Mouse (Mus musculus) cerebellum, postnatal 36 days (tissue): ENCODE measurements around the gene Atrn.

ENCODE experiments used
- DNase-seq, 2 experiments: peaks; one replicate each; pipeline ENCODE4 v3.0.0; 2021 to 2022; ENCODE audit warnings: mixed read lengths in 2 of 2

The Atrn gene

DNA sequence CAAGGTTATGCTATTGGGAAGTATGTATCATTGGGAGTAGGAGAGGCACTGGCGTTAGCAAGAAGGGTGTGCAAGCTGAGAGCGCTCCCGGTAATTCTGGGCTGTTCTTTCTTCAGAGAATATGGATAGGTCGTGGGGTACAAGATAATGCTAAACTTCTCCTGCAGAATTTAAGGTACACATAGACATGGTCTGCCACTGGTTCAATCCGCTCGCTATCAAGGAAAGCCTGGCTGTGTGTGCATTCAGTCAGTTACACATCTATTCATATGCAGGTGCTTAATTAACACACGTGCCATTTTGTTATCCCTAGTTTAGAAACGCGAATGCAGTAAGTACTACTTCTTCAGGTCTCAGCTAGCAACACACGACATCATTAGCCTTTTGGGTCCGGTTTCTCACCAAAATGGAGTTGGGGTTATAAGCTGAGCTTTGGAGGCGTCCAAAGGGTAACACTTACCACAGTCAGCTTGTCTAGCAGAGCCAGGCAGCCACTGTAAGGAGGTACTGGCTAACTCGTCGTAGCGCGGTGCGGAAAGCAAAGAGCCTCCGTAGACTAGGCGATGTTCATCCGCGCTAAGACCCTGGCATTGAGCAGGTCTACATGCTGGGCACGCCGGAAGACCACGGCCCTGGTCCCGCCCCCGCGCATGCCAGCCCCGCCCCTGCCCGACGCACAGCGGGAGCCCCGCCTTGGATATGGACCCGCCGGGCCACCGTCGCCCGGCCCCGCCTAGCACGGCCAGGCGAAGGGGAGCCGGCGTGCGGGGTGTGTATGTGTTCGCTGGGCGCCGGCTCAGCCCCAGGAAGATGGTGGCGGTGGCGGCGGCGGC is at the start of gene Atrn, which contains the start of gene 4930402H24Rik:
TSS of gene Atrn (plus strand) at position 745 of the 833 bp plus-strand sequence.
TSS of gene 4930402H24Rik (minus strand) at position 656 of the 833 bp plus-strand sequence.
- DNase-seq, result peak; percentile 94 to 96

GRCm38 (mm10) chr2:130862091-130862490 is 44.2 kb upstream of the Atrn start:
- no peak for DNase-seq

GRCm38 (mm10) chr2:130870916-130871315 is 35.4 kb upstream of the Atrn start:
- no peak for DNase-seq

DNA sequence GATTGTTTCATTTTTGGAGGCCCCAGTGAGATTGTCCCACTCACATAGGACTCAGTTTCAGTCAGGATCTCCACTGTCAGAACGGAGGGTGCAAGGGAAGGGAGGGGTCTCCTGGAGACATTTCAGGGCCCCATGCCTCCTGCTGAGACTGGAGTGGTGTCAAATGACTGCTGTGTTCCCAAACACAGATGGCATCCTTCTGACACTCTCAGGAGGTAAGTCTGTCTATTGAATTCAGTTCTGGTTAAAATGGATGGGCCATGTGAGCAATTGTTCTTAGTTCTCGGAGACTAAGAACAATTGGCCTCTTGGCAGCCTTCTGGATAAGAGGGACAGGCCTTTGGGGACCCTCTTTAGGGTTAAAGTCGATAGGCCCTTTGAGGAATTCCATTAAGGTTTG is 28.9 kb upstream of the Atrn start:
- no peak for DNase-seq

- DNase-seq, result no peak
Observed at GRCm38 (mm10) chr2:130886983-130887382, 19.3 kb upstream of the Atrn start.

DNA sequence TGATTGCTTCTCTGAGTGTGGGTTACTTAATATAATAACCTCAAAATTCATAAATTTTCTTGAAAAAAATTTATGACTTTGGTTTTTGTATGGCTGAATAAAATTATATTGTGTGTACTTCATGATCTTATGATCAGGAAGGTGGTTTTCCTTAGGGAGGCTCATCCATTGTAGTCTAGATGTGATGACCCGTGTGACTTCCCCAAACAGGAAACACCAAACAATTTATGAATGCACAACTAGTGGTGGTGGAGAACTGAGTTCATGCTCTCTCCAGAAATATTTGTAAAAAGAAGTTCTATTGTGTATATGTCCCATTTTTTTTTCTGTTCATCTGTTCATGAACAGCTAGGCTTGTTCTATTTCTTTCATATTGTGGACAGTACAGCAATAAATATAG is 18.8 kb upstream of the Atrn start:
- DNase-seq, result no peak

DNA sequence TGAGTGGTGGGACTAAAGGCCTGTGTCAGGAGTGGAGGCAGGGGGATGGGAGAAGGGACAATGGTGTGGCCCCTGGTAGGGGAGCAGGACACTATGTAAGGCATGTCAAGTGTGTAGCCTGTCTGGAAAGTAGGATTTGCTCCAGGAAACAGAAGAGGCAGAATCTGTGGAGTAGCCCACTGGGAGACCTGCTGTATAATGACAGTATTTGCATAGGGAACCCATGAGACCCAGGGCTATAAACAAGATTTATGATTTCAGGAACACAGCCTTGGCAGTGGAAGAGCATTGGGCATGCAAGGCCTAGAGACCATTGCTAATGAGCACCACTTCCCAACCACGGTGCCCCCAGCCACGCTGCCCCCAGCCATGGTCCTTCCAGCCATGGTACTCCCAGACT is 9.4 kb upstream of the Atrn start:
- no peak for DNase-seq

DNA sequence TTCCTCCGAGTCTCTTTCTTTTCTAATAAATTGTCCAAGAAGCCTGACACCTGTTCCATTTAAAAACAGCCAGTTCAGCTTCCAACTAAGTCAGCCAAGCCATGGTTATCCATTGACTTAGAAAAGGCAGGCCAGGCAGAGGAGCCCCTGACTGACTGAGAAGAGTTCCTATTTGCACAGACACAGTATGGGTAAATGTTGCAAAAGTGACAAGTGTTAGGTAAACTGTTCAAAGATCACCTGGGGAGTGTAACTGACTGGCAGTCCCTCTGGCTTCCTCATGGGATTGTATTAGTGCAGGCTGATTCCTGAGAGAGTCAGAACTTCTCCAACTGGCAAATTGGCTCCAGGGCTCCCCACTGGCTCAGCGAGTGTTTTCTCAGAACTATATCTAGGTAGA is 8.4 kb upstream of the Atrn start:
- no peak for DNase-seq

DNA sequence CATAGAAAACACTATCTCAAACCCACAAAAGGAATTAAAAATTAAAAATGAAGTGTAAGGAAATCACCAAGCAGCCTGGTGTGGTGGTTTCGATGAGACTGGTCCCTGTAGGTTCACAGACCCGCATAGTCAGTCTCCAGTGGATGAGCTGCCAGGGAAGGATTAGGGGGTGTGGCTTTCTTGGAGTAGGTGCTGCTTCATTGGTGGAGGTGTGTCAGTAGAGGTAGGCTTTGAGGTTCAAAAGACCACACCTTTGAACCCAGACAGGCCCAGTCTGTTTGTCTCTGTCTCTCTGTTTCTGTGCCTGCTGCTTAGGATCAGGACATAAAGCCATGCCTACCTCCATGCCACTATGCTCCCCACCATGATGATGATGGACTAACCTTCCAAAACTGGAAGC is 7.5 kb upstream of the Atrn start:
- DNase-seq, result no peak

- peak in 1 of 2 experiments; percentile 53 for DNase-seq
Observed at GRCm38 (mm10) chr2:130906584-130907315, 455 bp downstream of the Atrn start.

GRCm38 (mm10) chr2:130911691-130912090 is 5.4 kb downstream of the Atrn start:
- DNase-seq, result no peak

DNA sequence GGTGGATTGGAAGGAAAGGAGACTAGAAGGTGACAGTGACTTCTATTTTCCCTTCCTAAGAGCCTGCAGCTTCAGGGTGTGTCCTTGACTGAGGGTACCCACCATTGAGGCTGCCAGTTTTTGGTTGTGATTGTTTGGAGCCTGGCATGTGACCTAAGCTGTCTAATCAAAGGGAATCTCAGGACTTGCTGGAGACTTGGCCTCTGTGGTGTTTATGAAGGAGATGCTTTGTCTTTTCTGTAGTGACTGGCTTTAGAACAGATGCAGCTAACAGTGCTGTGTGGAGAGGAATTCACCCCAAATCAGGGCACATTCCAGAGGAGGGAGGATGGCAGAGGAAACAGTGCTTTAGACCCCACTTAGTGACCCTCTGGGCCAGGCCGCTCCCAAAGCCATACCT is 8.6 kb downstream of the Atrn start:
- DNase-seq, result no peak

DNA sequence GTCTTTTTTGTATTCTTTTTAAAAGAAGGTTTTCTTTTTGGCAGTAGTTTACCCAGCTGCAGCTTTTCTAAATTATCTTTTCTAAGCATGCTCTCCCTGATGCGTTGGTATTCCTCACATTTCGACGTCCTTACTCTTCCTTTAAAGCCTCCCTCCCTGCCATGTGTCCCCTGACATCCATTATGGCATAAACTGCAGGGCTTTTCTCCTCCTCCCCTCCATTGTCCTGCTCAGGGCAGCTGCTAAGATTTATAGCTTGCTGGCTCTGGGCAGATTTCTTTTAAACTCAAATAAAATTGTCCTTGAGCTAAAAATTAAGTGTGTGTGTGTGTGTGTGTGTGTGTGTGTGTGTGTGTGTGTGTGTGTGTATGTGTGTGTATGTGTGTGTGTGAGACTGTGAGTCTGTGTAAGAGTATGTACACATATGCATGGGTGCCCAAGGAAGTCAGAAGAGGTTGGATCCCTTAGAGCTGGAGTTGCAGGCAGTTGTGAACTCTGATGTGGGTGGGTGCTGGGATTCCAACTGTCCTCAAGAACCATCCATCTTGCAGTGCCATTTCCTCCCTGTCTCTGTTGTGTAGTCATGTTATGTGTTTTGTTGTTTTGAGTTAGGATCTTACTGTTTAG is 10.3 kb downstream of the Atrn start:
- DNase-seq, result no peak

DNA sequence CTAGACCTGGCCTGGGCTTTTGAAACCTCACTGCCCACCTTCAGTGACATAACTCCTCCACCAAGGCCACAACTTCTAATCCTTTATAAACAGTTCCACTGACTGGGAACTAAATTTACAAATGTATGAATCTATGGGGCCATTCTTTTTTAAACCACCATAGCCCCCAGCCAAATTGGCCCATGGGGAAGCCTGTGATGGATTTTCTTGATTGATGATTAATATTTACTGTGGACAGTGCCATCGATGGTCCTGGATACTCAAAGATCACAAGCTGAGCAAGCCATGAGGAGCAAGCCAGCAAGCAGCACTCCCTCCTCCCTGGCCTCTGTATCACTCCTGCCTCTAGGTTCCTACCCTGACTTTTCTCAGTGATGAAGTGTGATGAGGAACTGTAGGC is 11.4 kb downstream of the Atrn start:
- no peak for DNase-seq

DNA sequence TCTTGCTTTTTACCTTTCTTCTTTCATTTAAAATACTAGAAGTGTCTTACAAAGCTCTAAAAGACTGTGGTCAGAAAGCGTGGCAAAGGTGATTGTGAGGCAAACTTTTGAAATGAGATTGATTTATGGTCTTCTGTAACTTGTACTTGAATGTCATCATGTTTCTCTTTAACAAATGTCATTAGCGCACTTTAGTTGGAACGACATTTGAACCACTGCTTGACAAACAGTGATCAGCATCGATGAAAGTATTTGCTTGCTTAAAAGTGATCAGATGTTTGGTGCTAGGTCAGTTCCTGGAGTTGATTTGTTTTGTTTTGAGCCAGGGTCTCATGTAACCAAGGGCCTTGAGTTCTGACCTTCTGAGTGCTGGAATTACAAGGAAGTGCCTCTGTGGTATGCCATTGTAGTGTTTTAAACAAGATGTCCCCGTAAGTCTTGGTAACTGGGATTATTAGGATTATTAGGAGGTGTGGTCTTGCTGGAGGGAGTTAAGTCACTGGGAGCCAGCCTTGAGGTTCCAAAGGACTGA is 12.8 kb downstream of the Atrn start:
- no peak for DNase-seq

DNA sequence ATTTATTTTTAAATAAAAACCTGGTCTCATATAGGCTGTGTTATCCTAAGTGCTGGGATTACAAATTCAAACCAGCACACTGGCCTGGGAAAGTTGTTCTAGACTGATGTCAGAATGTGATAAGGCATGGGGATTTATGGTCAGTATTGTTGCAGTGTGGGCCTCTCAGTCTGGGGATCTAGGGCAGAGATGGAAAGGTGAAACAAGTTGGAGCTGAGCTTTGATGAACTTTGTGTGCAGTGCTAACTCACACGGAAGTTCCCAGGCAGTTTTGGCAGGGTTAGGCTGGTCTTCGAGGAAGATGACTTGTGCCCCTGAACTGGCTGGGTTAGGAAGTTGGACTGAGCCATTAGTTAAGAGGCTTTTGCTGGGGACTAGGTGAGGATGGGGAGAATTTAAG is 18.7 kb downstream of the Atrn start:
- no peak for DNase-seq

DNA sequence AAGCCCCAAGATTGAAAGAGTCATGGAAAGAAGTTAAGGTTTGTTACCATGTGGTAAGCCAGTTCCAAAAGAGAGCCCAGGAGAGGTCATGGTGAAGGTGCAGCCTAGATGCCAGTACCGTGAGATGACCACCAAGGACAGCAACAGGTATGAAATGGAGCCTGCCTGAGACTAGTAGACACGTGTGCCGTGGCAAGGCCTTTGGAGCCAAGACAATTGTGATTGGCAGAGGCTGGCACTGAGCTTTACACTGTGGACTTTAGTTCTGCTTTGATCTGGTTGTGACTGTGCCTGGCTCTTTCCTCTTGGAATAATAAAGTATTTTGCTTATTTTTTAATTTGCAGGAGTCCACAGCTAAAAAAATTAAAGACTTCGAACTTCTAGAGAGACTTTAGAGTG is 21.7 kb downstream of the Atrn start:
- DNase-seq, result no peak

DNA sequence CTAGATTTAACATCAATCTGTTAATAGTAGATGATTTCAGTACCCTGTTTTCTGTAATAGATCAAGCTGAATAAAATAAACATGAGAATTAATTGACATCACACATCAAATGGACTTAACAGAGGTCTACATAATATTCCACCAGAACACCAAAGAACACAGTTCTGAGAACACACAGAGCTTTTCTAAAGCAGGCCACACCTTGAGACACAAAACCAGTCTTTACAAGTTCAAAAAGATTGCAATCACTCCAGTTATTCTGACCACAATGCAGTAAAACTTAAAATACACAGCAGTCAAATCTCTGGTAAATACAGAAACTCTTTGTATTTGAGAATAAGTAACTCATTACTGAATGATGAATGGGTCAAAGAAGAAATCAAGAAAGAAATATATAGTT is 22.2 kb downstream of the Atrn start:
- no peak for DNase-seq

DNA sequence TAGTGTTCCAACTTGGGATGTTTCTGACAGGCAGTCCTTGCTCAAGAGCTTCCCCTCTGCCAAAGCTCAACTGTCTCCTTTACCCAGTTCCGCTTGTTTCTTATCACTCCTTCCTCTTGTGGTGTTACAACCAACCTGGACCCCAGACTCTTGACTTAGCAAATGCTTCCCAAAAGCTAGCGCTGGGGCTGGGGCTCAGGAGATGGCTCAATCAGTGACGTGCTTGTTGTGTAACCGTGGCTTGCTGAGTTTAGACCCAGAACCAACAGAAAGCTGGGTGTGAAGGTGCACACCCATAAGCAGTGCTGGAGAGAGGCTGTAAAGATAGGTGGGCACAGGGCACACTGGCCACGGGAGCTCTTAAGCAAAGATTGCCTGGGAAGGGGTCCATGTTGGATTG is 23.7 kb downstream of the Atrn start:
- DNase-seq, result no peak

DNA sequence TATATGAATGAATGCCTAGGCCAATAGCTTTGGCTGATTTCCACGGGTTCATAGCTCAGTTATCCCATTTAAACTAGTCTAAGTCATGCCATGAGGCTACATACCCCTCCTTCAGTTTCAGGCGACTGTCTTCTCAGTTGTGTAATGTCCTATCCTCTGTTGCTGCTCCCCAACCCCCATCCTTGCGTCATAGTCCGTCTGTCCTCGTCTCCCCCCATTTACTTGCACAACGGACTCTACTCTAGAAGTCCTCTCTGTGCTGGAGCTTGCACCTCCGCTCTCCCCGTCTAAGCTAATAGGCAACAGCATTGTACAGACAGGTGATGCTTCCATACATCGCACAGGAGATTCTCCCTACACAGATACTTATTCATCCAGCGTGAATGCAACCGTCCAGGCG is 26.6 kb downstream of the Atrn start:
- no peak for DNase-seq

DNA sequence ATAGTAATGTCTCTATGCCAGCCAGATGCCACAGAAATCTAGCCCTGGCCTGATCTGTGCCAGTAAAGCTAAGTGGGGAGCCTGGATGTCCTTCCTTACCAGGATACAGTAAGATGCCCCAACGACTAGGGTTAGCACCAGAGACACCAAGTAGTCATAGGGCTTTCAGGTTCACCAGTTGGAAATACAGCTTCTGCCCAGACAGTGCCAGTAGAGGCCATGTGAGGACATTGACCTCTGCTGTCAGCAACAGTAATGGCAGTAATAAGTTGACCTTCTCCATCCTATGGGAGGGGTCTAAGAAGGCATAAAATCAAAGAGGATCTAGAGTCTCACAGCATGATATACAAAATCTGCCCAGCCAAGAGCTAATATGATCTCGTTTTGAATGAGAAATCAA is 43.5 kb downstream of the Atrn start:
- DNase-seq, result no peak

DNA sequence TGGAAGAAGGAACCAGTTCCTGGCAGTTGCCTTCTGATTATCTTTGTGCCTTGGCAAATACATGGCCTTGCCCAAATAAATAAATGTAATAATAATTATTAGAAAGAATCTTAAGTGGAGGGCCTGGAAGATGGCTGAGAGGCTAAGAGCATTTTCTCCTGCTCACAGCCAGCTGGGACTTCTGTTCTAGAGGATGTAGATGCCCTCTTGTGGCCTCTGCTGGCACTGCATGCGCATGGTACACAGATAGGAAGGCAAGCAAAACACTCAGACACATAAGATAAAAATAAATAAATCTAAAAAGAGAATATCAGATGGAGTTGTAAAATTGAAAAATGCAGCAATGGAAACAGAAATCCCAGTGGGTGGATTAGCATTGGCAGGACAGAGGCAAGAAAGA is 44.3 kb downstream of the Atrn start:
- DNase-seq, result peak; percentile 88 to 92

- no peak for DNase-seq
Observed at GRCm38 (mm10) chr2:130958906-130959305, 52.6 kb downstream of the Atrn start.
